Mouse (Mus musculus): Measurements from ENCODE around the gene Alpi. TPM values are rescaled to one million over a fixed set of nuclear protein-coding genes. Genes with fewer than 3 reads are reported as not detected.

The Alpi gene
- polyA plus RNA-seq, 1 experiment from 2014 or later, result not detected

DNA sequence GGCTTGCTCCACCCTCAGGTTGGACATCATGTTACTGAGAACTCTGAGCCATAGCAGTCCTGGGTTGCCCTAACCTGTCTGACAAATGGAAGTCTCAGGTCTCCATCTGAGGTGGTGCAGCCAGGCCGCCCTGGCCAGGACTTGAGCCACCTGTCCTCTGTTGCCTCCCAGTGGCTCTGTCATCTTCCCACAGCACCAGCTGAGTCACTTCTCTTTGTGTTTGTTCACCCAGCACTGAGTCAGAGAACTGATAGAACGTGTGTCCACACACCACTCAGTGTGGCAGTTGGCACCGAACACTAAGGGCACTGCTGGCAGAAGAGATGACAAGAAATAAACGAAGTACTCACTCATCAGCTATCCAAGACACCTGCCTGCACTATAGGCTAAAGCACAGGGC, 50.0 kb downstream of the Alpi start:
- H3K27ac ChIP-seq, result no peak overlapping the region
- no peak overlapping the region for H3K9ac ChIP-seq
- no peak for ATAC-seq
- no peaks in the 10 kb centered on the region for H3K27me3 ChIP-seq (replicated peaks)
- H3K36me3 ChIP-seq, result no peaks in the 10 kb centered on the region
- WGBS (ENCODE audit: insufficient replicate concordance), result 75% methylated on average over 4 of the region's 4 CpGs
- no peaks in the 10 kb centered on the region for H3K9me3 ChIP-seq (replicated peaks)
- no peaks in the 10 kb centered on the region for H3K4me1 ChIP-seq
- no peak overlapping the region for H3K4me3 ChIP-seq
- no peak overlapping the region for H3K4me2 ChIP-seq

DNA sequence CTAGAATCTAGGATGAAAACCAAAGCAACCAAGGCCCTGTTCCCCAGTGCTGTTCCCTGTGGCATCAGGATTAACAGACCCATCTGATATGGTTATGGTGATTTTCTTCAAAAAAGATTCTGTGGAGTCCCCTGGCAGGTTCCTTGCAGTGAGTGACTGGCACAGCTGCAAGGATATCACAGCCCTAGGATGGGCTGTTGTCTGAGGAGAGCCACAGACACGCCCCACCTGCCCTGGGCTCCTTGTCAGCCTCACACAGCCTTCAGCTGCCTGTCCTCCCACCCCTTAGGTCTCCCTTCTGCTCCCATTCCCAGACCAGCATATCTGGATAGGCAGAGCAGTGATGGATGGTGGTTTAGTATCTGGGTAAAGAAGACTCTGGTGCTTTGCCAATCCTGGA, 50.7 kb downstream of the Alpi start:
- no peak overlapping the region for H3K4me3 ChIP-seq
- H3K9me3 ChIP-seq (replicated peaks), result no peaks in the 10 kb centered on the region
- 68% methylated on average over 1 of the region's 1 CpGs for WGBS (ENCODE audit: insufficient replicate concordance)
- no peak for ATAC-seq
- no peaks in the 10 kb centered on the region for H3K4me1 ChIP-seq
- no peak overlapping the region for H3K4me2 ChIP-seq
- H3K9ac ChIP-seq, result no peak overlapping the region
- H3K27ac ChIP-seq, result no peak overlapping the region
- H3K36me3 ChIP-seq, result no peaks in the 10 kb centered on the region
- H3K27me3 ChIP-seq (replicated peaks), result no peaks in the 10 kb centered on the region

DNA sequence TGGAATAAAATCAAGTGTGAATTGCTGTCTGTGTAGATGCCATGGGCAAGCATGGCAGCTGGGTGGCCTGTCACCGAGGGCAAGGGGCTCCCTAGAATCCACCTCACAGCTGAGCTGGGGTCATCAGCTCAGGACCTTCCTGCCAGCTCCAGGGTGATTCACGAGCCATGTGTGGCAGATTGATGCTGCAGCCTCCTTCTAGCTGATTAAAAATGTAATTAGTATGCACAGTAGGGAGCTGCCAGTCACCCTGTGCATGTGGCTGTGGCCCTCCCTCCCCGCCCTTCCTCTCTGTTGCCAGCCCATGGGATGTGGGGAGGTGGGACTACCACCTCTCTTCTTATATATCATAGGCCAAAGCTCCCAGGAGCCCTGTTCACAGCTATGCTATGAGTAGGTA, 51.3 kb downstream of the Alpi start:
- Histone ChIP-seq H3K36me3 (peaks cover 1% of the 10 kb centered on the region; the same call in 1 of the 2 replicates), H3K9ac (no peak overlapping the region), H3K27me3 (replicated peaks) (no peaks in the 10 kb centered on the region), H3K4me1 (no peaks in the 10 kb centered on the region), H3K4me3 (no peak overlapping the region), H3K9me3 (replicated peaks) (no peaks in the 10 kb centered on the region), H3K27ac (no peak overlapping the region), H3K4me2 (no peak overlapping the region)
- 59% methylated on average over 3 of the region's 3 CpGs for WGBS (ENCODE audit: insufficient replicate concordance)
- no peak for ATAC-seq

Other genes starting within 250 kb of the Alpi start
- 0.14 TPM in 1 of 2 replicates, not detected in the other for gene Alppl2, start 11.7 kb downstream of the Alpi start, polyA plus RNA-seq (2016; fragmentation: Nextera tagmentation; extraction: Ambion mirVana)
- not detected in 2 replicates for gene Akp3, start 23.4 kb upstream of the Alpi start, polyA plus RNA-seq (2016; fragmentation: Nextera tagmentation; extraction: Ambion mirVana)
- gene Ecel1, start 54.9 kb upstream of the Alpi start, polyA plus RNA-seq (2016; fragmentation: Nextera tagmentation; extraction: Ambion mirVana), result 0.12 and 0.35 TPM in 2 replicates
- gene Prss56, start 81.7 kb upstream of the Alpi start, polyA plus RNA-seq (2016; fragmentation: Nextera tagmentation; extraction: Ambion mirVana), result not detected in 2 replicates
- 0.07 TPM in 1 of 2 replicates, not detected in the other for gene Chrnd, start 89.0 kb upstream of the Alpi start, polyA plus RNA-seq (2016; fragmentation: Nextera tagmentation; extraction: Ambion mirVana)
- gene Chrng, start 103.1 kb upstream of the Alpi start, polyA plus RNA-seq (2016; fragmentation: Nextera tagmentation; extraction: Ambion mirVana), result 0.52 and 0.54 TPM in 2 replicates
- 114 and 117 TPM in 2 replicates for gene Eif4e2, start 112.3 kb upstream of the Alpi start, polyA plus RNA-seq (2016; fragmentation: Nextera tagmentation; extraction: Ambion mirVana)
- gene Efhd1, start 162.8 kb upstream of the Alpi start, polyA plus RNA-seq (2016; fragmentation: Nextera tagmentation; extraction: Ambion mirVana), result not detected in 2 replicates
- gene Gigyf2, start 225.4 kb upstream of the Alpi start, polyA plus RNA-seq (2016; fragmentation: Nextera tagmentation; extraction: Ambion mirVana), result 25.4 and 27.8 TPM in 2 replicates

Measured in liver, embryonic 12.5 days (tissue).